Mouse (Mus musculus): ENCODE measurements around the gene Rab1a.

The Rab1a gene

DNA sequence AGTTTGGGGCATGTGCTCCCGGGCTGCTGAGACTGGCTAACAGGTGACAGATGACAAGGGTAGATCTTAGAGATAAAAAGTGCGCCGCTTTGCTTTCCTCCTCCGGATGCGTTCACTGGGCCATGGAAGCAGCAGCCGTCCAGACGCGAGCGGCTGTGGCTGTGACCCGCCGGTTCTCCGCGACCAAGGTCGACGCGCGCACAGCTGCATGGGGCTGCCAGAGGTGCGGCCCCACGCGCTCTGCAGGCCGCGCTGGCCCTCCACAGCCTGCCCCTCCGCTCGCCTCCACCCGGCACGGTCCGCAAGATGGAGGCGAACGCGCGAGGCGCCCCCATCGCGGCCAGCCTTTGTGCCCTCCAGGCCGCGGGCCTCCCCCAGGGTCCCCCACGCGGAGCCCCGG, 47.6 kb downstream of the Rab1a start:
- no peak for DNase-seq

- DNase-seq, result peak; percentile 94
These were observed 48.3 kb downstream of the Rab1a start, which contains the start of gene Cep68 for GRCm38 (mm10) chr11:20249296-20250110. TSS of gene Cep68 (minus strand) at chr11:20249429.

DNA sequence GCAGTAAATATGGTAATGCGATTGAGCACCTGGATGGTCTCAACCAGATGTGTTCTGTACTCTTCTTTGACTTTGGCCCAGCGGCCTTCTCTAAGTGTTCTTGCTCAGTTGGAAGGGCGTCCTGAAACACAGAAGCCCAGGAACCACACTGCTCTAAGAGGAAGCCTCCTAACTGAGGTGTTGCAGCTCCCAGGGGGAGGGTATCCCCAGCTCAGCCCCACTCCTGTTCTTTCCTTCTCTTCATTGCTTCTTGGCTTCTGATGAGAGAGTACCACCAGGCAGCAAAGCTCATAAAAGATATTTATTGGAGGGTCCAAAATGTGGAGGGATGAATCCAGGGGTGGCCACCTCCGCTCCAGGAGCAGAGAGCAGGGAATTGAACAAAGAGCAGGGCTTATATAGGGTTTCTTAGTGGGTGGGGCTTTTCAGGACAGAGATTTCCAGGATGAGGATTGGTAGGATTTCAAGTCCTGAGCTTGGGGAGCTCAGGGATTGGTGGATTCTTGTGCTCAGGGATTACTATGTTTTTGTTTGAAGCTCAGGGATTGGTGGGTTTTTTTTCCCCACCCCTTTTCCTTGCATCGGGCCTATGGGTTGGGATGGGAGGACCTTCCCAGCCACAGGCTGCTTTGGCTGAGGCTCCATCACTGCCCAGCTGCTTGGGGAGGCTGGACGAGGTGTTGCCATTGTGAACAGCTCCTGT, 49.4 kb downstream of the Rab1a start:
- no peak for DNase-seq

GRCm38 (mm10) chr11:20253088-20253487, 51.9 kb downstream of the Rab1a start:
- DNase-seq, result no peak

DNA sequence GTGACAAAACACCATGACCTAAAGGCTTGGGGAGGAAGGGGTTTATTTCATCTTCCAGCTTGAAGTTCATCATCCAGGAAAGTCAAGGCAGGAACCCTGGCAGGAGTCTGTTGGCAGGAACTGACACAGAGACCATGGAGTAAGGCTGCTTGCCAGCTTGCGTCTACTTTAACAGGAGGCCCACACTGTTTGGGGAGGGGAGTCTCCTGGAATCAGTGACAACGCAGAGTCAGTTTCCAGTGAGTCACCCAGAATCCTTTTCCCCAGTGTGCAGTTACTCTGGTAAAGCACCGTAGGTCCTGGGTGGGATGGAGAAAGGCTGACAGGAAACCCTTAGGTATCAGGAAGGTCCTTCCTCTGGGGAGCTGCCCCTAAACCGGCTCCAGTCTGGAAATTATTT, 53.6 kb downstream of the Rab1a start:
- DNase-seq, result no peak

DNA sequence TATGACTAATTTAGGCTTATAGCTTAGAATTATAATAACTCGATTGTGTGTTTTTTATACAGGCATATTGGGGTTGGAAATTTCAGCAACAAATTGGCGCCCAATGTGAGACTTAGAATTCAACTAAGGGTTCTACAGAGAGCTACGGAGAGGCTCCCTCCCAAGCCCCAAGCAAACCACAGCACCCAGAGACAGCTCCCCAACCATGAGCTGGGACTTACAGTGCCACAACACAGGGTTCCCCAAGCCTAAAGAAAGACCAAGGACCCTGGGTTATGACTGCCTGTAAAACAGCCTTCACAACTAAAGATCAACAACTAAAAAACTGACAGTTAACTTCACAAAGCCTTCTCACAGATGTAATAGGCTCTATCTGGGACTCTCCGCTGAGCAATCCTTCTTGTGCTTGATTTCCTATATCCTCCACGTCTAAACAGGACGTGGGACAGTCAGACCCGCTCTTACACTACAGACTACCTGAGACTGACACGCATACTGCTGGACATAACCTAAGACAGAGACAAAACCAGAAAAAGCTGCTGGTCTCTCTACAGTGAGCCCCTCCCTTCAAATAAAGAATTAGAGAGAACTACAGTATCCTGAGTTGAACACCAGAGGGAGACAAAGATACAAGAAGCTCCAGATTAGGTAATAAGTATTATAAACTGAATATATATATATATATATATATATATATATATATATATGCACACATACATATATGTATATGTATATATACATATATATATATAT, 61.6 kb downstream of the Rab1a start:
- no peak for DNase-seq

GRCm38 (mm10) chr11:20269885-20270284, 68.7 kb downstream of the Rab1a start:
- no peak for DNase-seq

GRCm38 (mm10) chr11:20275974-20276373, 74.7 kb downstream of the Rab1a start:
- no peak for DNase-seq

Measured in cerebellum, adult 11 months (tissue).